Mouse (Mus musculus) common myeloid progenitor, adult 5-6 weeks (primary cell): Measurements from ENCODE around the gene Sstr5. TPM values are rescaled to one million over a fixed set of nuclear protein-coding genes. Genes with fewer than 3 reads are reported as not detected.

ENCODE experiments used
- ATAC-seq: replicated peaks from 2 replicates; pipeline ENCODE4 v1.8.0; 2016; ENCODE audit warnings: low read depth, mild to moderate bottlenecking, moderate TSS enrichment, inconsistent platforms; ENCODE audit not compliant: poor library complexity, severe bottlenecking
- total RNA-seq: library from RNA; stranded (forward); fragments of 200-1000, 187-1606 nt; gene quantifications from 2 replicates; pipeline ENCODE4 v1.2.3, GENCODE M21; 2017

Gene Sstr5
- total RNA-seq, 1 experiment from 2014 or later, result not detected

DNA sequence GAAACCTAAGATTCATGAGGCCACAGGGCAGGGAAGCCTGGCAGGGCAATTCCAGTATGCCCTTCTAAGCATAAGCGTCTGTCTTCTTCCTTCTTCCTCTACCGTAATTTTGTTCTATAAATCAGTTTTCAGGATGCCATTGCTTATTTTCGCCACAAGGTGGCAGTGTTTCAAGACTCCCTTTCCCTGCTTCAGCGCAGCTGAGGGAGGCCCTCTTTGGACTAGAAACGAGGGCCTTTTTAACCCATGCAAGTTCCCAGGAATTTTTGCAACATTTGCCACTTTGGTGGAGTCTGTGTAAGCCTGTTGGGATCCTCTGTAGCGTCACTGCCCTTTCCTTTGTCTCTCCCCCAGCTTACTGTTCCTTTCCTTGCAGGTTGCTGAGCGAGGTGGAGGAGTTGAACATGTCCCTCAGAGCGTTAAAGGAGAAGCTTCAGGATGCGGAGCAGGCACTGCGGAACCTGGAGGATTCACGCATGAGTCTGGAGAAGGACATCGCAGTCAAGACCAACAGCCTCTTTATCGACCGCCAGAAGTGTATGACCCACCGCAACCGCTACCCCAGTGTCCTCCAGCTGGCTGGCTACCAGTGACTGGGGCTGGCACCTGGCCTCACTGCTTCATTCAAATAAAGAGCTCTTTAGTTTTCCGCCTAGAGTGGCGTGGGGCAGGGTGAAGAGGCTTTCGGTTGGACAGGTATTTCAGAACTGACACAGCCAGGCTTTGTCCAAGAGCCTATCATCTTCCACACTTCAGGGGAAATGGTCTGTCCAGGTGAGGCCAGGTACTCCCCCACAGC, 20.9 kb downstream of the Sstr5 start:
- ATAC-seq, result peak; percentile 66

- peak; percentile 71 for ATAC-seq
These were observed 22.6 kb downstream of the Sstr5 start for GRCm38 (mm10) chr17:25474330-25475077.

DNA sequence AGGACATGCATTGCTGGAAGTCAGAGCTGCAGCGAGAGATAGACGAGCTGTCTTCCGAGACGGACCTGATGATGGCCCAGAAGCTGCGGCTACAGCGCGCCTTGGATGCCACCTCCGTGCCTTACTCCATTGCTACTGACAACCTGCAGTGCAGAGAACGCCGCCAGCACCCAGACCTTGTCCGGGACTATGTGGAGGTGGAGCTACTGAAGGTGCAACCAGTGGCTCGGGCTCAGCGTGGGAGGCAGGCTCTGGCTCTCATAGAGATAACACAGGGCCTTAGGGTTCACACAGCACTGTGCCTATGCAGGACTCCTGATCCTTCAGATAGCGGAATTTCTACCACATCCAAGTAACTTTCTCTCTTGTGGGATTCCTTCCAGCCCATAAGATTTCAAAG, 25.0 kb downstream of the Sstr5 start:
- ATAC-seq, result no peak

DNA sequence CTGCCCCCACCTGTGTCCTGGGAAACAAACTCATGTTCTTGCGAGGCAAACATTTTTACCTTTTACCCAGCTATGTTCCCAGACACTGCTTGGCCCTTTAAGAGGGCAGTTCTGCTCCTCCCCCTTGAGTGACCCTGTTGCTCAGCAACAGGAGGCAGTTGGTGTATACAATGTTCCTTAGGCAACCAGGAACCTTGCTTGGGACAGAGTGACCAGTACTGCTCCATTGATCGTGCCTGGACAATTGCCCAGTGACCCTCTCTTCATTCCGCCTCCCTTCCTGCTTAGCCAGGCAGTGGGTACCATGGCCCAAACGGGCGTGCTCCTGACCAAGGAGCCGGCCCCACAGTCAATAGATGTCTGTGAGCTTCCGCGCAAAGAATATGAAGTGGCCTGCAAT, 25.7 kb downstream of the Sstr5 start:
- no peak for ATAC-seq

DNA sequence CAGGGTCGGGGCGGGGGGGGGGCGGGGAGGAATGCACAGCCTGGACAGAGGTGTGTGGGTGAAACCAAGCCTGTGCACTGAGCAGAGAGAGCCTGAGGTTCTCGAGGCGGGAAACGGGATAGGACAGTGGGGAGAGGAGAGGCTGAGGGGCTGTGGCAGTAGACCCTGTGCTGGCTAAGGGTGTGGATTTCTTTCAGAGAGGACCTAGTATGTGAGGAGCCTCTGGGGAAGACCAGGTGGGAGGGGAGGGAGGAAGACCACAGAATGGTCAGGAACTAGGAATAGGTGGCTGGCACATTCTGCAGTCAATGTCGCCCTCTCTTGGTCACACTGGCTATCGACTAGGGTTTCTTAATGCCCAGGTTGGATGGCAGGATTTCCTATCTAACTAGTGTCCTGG, 27.3 kb downstream of the Sstr5 start:
- ATAC-seq, result 0 out of 2 replicates have a peak, but pooled peaks have one; percentile 45

DNA sequence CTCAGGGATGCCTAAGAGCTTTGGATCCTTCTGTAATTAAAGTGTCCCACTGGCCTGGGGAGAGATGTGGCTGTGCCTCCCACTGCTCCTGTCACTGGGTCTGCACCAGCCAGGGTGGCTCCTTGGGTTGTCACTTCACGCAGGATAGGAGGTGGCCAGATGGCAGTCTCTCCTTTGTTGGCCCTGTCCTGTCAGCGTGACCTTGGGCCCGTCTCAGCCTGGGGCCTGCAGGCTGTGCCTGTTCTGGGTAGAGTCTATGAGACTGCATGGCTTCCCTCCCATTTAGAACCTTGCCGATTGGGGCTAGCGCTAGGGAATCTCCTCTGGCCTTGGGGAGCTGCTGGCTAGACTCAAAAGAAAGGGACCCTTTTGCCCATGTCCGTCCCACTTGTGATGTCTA, 28.8 kb downstream of the Sstr5 start:
- no peak for ATAC-seq

GRCm38 (mm10) chr17:25467781-25468180, 29.3 kb downstream of the Sstr5 start:
- ATAC-seq, result no peak

GRCm38 (mm10) chr17:25466257-25466656, 30.8 kb downstream of the Sstr5 start:
- no peak for ATAC-seq

DNA sequence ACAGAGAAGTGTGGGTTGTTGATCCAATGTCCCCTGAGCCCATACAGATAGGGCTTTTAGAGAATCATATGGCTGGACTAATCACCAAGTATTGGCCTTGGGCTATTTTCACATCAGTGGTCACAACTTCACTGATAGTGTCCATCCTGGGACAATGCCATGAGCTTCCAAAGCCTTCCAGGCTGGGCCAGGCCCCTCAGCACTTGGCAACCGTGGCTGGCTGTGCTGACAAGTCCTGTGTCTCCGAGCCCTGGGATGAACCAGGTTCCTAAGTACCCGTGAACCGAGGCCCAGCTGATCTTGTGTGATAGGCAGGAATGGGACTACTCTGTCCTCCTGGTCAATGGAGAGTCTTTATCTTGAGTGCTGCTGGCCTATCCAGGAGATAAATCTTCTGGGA, 33.0 kb downstream of the Sstr5 start:
- ATAC-seq, result no peak

DNA sequence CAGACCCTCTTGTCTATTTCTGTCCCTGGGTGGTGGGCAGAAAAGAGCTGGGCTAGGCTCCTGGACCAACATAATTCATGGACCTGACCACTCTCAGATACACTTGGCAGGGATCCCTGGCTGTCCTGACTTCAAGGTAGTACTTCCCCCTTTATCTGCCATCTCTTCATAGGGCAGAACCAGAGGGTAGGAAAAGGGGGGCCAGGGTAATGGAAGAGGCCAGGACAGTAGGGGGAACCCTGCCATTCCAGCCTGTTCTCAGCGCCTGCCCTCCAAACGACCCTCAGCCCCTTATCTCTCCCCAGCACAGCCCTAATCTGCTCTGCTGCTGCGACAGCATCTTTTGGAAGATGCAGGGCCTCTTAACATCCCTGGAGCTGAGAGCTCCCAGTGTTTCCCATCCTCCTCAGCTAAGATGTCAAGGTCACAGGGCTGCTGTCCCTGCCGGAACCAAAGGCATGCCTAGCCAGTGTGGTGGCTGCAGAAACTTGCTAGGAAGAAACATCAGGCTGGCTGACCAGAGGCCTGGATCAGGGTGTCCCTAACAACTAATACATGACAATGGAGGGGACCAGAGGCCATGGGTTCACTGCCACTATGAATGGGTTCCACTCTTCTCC, 33.7 kb downstream of the Sstr5 start:
- no peak for ATAC-seq

GRCm38 (mm10) chr17:25462236-25462875, 34.7 kb downstream of the Sstr5 start:
- no peak for ATAC-seq

DNA sequence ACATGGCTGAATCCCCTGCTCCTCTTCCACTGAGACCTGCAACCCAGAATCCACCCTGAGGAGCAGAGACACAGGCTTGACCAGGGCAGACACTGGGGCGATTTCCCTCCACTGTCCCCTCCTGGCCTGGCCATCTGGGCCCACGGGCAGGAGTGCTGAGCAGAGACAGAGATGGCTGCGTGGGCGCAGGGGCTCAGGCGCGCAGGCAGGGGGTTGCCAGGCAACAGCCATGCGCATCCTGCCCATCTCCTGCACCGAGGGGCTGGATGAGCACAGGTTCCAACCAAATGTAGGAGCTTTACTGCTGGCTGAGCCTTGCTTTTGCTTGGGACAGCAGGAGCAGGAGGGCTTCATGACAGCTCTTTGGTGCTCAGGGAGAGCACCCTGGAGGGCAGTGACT, 40.5 kb downstream of the Sstr5 start:
- no peak for ATAC-seq

DNA sequence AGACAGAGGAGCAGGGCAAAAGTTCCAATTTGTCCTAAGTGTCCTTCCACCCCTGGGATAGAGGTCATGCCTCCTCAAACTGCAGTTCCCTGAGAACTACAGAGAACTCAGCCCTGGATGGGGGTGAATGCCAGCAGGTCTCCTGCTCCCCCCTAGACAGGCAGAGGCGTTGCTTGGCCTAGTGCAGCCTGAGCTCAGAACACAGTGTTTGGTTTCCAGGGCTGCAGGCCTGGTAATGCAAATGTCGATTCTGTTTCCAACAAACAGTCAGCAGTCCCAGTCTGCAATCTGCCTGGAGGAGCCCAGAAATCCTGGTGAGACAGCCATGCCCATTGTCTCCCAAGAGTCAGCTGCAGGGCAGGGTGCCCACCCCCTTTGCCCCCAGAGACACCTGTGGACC, 42.8 kb downstream of the Sstr5 start, which contains the start of gene Tekt4:
Gene Tekt4 (plus strand): TSS at position 344 of the 400 bp plus-strand sequence.
- ATAC-seq, result no peak

- no peak for ATAC-seq
These were observed 44.7 kb downstream of the Sstr5 start for GRCm38 (mm10) chr17:25452246-25452965.

DNA sequence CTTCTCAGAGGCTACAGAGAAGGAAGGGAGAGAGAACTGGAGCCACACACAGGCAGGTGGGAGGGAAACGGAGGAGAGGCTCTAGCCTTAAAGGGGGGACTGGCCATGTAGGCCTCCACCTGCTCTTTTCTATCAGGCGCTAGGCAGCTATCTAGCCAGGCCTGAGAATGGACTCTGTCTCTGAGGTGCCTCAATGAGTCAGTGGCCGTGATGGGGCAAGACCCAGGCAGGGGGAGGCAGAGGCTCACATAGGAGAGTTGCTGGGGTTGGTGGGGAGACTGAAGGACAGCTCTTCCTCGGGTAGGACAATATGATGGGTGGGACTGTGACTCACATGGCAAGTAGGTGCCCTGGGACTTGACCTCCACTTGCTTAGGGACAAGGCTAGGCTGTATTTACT, 46.8 kb downstream of the Sstr5 start:
- ATAC-seq, result no peak

GRCm38 (mm10) chr17:25447865-25448264, 49.2 kb downstream of the Sstr5 start:
- ATAC-seq, result no peak

GRCm38 (mm10) chr17:25445841-25446240, 51.2 kb downstream of the Sstr5 start:
- ATAC-seq, result no peak

- ATAC-seq, result no peak
These were observed 52.0 kb downstream of the Sstr5 start for GRCm38 (mm10) chr17:25445074-25445473.

GRCm38 (mm10) chr17:25442889-25443288, 54.2 kb downstream of the Sstr5 start:
- ATAC-seq, result no peak

DNA sequence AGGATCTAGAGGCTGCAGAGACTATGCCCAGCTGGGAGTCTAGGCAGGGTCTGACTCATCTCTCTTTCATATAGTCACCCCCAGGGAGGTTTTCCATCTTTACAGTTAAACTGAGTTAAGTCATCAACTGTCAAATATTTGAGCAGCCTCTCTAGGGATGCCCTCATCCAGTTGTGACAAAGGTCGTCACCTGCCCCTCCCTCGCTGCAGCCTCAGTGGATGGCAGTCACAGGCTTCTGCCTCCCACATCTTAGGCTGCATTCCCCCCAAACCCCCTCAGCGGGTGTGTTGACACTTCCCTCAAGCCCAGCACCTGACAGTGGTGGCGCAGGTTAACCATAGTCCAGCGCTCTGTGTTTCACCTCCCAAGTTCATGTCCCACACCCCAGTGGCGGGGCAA, 55.7 kb downstream of the Sstr5 start:
- no peak for ATAC-seq
